Comparison of ENCODE assay signal across 9 mouse cellular contexts in the genomic region with DNA sequence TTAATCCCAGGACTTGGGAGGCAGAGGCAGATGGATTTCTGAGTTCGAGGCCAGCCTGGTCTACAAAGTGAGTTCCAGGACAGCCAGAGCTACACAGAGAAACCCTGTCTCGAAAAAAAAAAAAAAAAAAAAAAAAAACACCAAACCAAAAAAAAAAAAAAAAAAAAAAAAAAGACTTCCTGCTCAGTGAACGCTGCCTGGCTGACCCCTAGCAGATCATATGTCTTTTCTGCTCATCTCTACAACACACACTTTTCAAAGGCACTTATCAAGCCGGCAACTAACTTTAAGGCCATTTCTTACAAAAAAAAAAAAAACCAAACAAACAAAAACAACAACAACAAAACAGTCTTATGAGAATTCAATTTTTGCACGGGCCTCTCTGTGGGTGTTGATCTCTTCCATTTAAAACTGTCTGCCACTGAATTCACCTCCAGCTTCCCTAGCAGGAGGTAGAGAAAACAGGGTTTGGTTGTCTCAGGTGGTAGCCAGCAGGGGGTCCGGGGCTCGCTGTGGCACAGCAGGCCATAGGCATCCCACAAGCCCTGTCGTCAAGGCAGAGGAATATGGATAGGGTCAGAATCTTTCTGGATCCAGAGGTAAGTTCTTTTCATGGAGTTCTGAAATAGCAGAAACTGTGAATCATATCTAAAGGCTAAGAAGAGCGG. TPM values are rescaled to one million over a fixed set of nuclear protein-coding genes. Genes with fewer than 3 reads are reported as not detected.
DNase-seq lines count a peak whose midpoint lies in the region; ATAC-seq lines count a peak whose summit lies in the region.
"Had no signal": no experiment of that assay in that cellular context is flagged by ENCODE, and none has a peak within 500 bp of the region (broad histone marks: within the 10 kb centered on the region; RNA-seq: fewer than 3 reads in every experiment).

No protein-coding gene starts in this region.

- 0 out of 2 replicates have a peak overlapping the region, but pooled peaks have one; percentile 11 for H3K4me3 ChIP-seq in lung, embryonic 15.5 days
- H3K4me3 ChIP-seq in forebrain, embryonic 10.5 days: peak overlapping the region; percentile 97
- peak overlapping the region; percentile 96; the same call in 1 of the 2 replicates for H3K4me3 ChIP-seq in limb, embryonic 11.5 days (ENCODE audit: low read depth, low read length)
- no peak overlapping the region for H3K4me3 ChIP-seq in stomach, embryonic 16.5 days (replicated peaks; ENCODE audit: low read length)

- H3K9ac ChIP-seq in lung, embryonic 15.5 days: peak overlapping the region; percentile 97; the same call in 1 of the 2 replicates
- no peak overlapping the region for H3K9ac ChIP-seq in limb, embryonic 11.5 days (ENCODE audit: low read length)
- no peak overlapping the region; the same call in 1 of the 2 replicates for H3K9ac ChIP-seq in stomach, embryonic 16.5 days (ENCODE audit: low read length)

- no peak for ATAC-seq in lung, embryonic 15.5 days (ENCODE audit: borderline replicate concordance, extremely low read depth, low FRiP score, low TSS enrichment)
- no peak for ATAC-seq in limb, embryonic 11.5 days (ENCODE audit: insufficient number of reproducible peaks, low FRiP score, low TSS enrichment, low read depth)
- ATAC-seq in stomach, embryonic 16.5 days (ENCODE audit: insufficient read depth, low FRiP score): no peak

- peak overlapping the region; percentile 89 for H3K4me2 ChIP-seq in lung, embryonic 15.5 days
- peak overlapping the region; percentile 44 for H3K4me2 ChIP-seq in limb, embryonic 11.5 days (ENCODE audit: low read depth, severe bottlenecking)
- peak overlapping the region; percentile 81; the same call in 1 of the 2 replicates for H3K4me2 ChIP-seq in stomach, embryonic 16.5 days (ENCODE audit: low read depth, low read length)

- H3K36me3 ChIP-seq in lung, embryonic 15.5 days: no peaks in the 10 kb centered on the region
- peaks cover 43% of the 10 kb centered on the region for H3K36me3 ChIP-seq in forebrain, embryonic 10.5 days (replicated peaks)
- H3K36me3 ChIP-seq in limb, embryonic 11.5 days (ENCODE audit: control insufficient read depth, insufficient read depth, low read length): no peaks in the 10 kb centered on the region
- no peaks in the 10 kb centered on the region for H3K36me3 ChIP-seq in stomach, embryonic 16.5 days (ENCODE audit: control insufficient read depth, insufficient read depth, low read length)

- H3K27me3 ChIP-seq in lung, embryonic 15.5 days: no peaks in the 10 kb centered on the region
- H3K27me3 ChIP-seq in forebrain, embryonic 10.5 days (ENCODE audit: poor library complexity, severe bottlenecking): no peaks in the 10 kb centered on the region
- no peaks in the 10 kb centered on the region for H3K27me3 ChIP-seq in limb, embryonic 11.5 days (ENCODE audit: control insufficient read depth, insufficient read depth, low read length)
- H3K27me3 ChIP-seq in stomach, embryonic 16.5 days (ENCODE audit: control insufficient read depth, insufficient read depth, low read length): no peaks in the 10 kb centered on the region

- DNase-seq in lung, postnatal 4 days: no peak
- no peak for DNase-seq in forebrain, embryonic 10.5 days (ENCODE audit: extremely low spot score, low spot score)
- DNase-seq in limb, embryonic 11.5 days (ENCODE audit: low spot score): peak; percentile 44
- no peak for DNase-seq in layer of hippocampus, adult 9-10 months (ENCODE audit: low spot score)
- no peak for DNase-seq in frontal cortex, postnatal 10 days (ENCODE audit: low spot score in 2 of 2)
- DNase-seq: kidney, adult 18-20 months; right cerebral cortex, adult 18-20 months had no signal

- WGBS in lung, embryonic 15.5 days: 17% methylated on average over 9 of the region's 9 CpGs
- WGBS in forebrain, embryonic 10.5 days: 27% methylated on average over 9 of the region's 9 CpGs
- WGBS in limb, embryonic 11.5 days: 21% methylated on average over 8 of the region's 9 CpGs
- 31% methylated on average over 8 of the region's 9 CpGs for WGBS in stomach, embryonic 16.5 days

- peaks cover 19% of the 10 kb centered on the region for H3K4me1 ChIP-seq in lung, embryonic 15.5 days
- peaks cover 31% of the 10 kb centered on the region for H3K4me1 ChIP-seq in forebrain, embryonic 10.5 days
- peaks cover 4% of the 10 kb centered on the region; the same call in 1 of the 2 replicates for H3K4me1 ChIP-seq in limb, embryonic 11.5 days (ENCODE audit: control insufficient read depth, insufficient read depth, low read length)
- H3K4me1 ChIP-seq in stomach, embryonic 16.5 days (ENCODE audit: control insufficient read depth, insufficient read depth, low read length): peaks cover 9% of the 10 kb centered on the region

- H3K27ac ChIP-seq in lung, embryonic 15.5 days: peak overlapping the region; percentile 90; the same call in 1 of the 2 replicates
- H3K27ac ChIP-seq in forebrain, embryonic 10.5 days: peak overlapping the region; percentile 100
- H3K27ac ChIP-seq in limb, embryonic 11.5 days (replicated peaks; ENCODE audit: low read depth, low read length): no peak overlapping the region
- peak overlapping the region; percentile 88; the same call in 1 of the 2 replicates for H3K27ac ChIP-seq in stomach, embryonic 16.5 days (ENCODE audit: low read length)

- no peaks in the 10 kb centered on the region for H3K9me3 ChIP-seq in lung, embryonic 15.5 days
- no peaks in the 10 kb centered on the region for H3K9me3 ChIP-seq in forebrain, embryonic 10.5 days
- H3K9me3 ChIP-seq in limb, embryonic 11.5 days (ENCODE audit: control insufficient read depth, low read length): no peaks in the 10 kb centered on the region
- H3K9me3 ChIP-seq in stomach, embryonic 16.5 days (replicated peaks; ENCODE audit: control insufficient read depth, low read length): no peaks in the 10 kb centered on the region

RNA-seq across cellular contexts. Expression of gene H2afy2, which starts 2.4 kb away (rescaled TPM):
- polyA plus RNA-seq in lung, embryonic 15.5 days (2015; fragmentation: Nextera tagmentation; extraction: Ambion mirVana): 137 and 141 TPM in 2 replicates
- polyA plus RNA-seq in forebrain, embryonic 10.5 days (2016; fragmentation: Nextera tagmentation; extraction: Ambion mirVana): 327 and 330 TPM in 2 replicates
- polyA plus RNA-seq in limb, embryonic 11.5 days (2014; fragmentation: Nextera tagmentation; extraction: Ambion mirVana): 249 and 263 TPM in 2 replicates
- 78.0 and 86.3 TPM in 2 replicates for polyA plus RNA-seq in stomach, embryonic 16.5 days (2015; fragmentation: Nextera tagmentation; extraction: Ambion mirVana)
